Mouse (Mus musculus): ENCODE data around the gene Clca3b.
"Not testable (repeated sequence)": the region's sequence is repeated elsewhere in the genome, so short reads cannot be mapped to it uniquely, and the experiment has no call there.

Clca3b gene

DNA sequence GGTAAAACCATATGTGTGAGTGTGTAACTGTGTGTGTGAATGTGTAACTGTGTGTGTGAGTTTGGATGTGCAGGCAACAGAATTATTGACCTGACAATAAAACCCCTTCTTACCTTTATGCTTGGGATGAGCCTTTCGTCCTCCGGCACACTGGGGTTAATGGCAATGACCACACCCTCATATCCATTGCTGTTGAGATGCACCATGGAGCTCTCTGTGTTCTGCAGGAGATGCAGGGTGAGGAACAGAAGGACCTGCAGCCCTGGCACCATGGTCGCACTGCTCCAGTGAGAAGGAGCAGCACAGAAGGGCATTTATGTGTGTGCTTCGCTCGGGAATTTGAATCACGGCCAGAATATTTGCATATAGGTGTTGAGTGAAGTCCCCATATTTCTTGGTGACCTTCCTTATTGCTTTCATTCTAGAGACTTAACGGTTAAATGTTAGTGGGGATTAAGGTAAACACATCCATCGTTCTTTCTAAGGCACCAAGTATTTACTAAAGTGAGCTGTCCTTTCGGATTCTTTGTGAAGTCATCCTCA is at the start of gene Clca3b:
Gene Clca3b (minus strand): TSS at position 344 of the 543 bp plus-strand sequence.
- not testable (repeated sequence) for DNase-seq (ENCODE audit: low spot score in 2 of 2)

DNA sequence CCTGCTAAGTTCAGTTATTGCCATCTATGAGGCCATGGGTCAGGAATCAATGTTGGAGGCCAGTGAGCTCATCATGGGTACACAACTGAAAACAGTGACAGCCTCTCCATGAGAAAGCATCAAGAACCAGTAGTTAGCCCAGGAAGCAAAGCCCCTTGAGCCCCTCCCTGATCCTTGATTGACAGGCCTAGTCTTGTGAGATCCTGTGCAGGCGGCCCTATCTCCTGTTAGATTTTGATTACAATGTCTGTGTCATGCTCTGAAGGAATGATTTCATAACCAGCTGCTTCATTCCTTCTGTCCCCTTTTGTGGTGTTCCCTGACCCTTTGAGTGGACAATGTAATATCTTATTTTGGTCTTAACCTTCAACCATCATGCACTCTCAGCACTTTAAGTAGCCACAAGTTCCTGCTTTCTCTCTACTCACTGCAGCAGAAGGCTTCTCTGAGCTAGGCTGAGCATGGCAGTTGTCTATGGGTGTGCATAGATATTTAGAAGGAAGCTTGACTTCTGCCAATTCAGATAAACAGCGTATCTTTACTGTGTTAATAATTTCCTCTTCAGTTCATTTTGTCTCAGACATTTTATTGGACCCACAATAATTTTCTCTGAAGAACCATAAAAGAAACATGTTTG is 48.0 kb upstream of the Clca3b start:
- DNase-seq (ENCODE audit: low spot score in 2 of 2) = no peak

DNA sequence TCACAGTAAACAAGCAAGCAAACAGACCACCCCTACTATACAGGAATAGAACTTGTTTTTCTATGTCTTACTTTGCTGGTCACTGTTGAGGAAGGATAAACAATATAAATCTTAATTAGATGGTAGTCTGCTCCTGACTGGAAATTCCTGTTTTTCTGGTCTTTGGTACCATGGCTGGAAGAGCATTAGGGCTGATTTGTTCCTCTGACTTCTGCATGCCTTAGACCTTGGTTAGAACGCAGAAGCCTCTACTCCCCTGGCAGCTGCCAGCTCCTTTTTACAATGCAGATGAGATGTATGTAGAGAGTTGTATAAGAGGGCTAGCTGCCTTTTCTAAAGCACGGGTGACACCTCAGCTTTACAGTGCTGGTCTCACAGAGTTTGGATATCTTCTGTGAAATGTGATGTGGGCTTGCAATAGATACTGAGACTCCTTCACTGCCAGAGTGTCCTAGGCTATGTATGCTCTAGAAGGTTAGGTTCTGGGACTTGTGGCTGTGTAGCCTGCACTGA is 41.1 kb upstream of the Clca3b start:
- no peak for DNase-seq (ENCODE audit: low spot score in 2 of 2)

GRCm38 (mm10) chr3:144886957-144887356 is 37.8 kb upstream of the Clca3b start:
- DNase-seq (ENCODE audit: low spot score in 2 of 2) = no peak

DNA sequence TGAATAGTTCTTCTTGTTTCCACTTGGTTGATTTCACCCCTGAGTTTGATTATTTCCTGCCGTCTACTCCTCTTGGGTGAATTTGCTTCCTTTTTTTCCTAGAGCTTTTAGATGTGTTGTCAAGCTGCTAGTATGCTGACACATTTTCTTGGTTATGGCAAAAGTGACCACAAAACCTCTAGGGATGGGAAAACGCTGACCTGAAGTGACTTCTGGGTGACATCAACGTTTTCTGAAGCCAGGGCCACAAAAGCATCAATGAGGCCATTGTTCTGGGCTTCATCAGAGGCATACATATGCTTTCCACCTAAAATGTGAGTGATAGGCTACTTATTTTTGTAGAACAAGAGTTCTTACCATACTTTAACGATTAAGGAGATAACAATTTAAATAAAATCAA is 22.9 kb upstream of the Clca3b start:
- DNase-seq (ENCODE audit: low spot score in 2 of 2) = not testable (repeated sequence)

GRCm38 (mm10) chr3:144849584-144849983 is 427 bp upstream of the Clca3b start:
- no peak for DNase-seq (ENCODE audit: low spot score in 2 of 2)

GRCm38 (mm10) chr3:144827257-144827656 is 21.9 kb downstream of the Clca3b start:
- no peak for DNase-seq (ENCODE audit: low spot score in 2 of 2)

DNA sequence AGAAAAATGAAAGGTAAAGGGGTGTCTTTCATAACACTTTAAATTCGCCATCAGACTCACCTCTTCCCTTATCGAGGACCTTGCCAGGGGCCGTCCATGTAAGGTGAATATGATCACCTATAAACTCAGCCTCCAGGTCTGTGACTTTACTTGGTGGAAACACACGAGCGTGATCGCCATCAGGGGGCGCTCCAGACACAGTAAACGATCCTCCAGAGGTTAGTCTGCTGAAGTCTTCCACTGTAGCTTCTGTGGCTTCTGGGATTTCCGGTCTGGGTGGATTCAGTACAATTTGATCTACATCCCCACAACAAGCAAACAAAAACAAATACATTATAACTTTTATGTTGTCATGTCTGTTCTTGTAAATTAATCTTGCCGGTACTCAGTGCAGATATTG is 24.0 kb downstream of the Clca3b start:
- peak; percentile 1 to 9 for DNase-seq (ENCODE audit: low spot score in 2 of 2)

DNA sequence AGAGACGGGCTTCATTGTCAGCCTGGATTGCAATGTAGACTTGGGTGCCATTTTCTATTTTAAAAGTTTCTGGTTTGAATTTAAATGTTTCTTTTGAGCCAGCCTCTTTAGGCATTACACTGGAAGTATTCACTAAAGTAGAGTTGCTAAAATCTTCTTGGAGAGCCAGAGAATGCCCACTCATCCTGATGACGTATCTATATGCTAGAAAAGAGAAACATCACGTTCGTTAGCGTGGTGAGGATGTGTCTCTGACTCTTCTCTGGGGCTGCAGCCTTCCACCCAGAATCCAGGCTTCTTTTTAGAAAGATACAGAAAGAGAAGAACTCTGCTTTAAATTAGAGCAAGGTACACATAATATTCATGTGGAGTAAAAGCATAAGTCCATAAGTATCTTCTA is 25.8 kb downstream of the Clca3b start:
- no peak for DNase-seq (ENCODE audit: low spot score in 2 of 2)

DNA sequence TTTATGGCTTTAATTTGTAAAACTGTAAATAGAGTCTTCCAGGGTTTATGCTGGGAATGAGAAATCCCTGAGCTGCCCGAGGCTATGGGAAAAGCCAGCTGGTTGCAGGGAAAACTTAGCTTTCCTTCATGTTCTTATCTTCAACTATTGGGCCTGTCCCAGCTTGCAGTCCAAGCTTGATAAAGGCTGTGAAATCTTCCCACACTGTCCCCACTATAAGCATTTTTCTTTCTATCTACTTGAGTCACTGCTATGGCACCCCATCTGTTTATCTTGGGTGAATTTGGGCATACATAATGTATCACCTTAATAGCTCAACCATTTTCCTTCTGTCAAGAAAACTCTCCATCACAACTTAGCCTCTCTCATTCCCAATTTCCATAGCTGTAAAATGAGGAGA is 28.5 kb downstream of the Clca3b start:
- DNase-seq (ENCODE audit: low spot score in 2 of 2) = no peak

- DNase-seq (ENCODE audit: low spot score in 2 of 2) = not testable (repeated sequence)
Measured at GRCm38 (mm10) chr3:144819219-144819618, 29.9 kb downstream of the Clca3b start, which contains the start of gene Clca3a2. Gene Clca3a2, minus strand, starts transcription at chr3:144819494.

GRCm38 (mm10) chr3:144813336-144813735 is 35.8 kb downstream of the Clca3b start:
- DNase-seq (ENCODE audit: low spot score in 2 of 2) = not testable (repeated sequence)

DNA sequence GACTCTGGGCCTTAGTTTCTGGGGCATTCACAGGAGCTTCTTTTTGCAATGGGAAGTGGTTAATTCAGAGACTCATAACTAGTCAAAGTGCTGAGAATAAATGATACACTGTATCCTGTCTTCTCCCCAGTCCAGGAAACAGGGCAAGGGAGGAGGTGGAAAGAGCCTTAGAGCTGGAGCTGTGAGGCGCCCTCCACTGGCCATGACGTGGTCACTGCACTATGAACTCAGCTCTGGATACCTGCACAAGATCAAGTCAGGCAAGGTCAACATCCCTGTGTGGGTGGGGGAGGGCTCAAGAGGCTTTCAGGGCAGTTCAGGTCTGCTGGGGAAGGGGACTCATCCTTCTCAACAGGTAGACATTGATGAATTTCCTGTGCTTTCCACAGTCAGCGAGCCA is 37.3 kb downstream of the Clca3b start:
- no peak for DNase-seq (ENCODE audit: low spot score in 2 of 2)

GRCm38 (mm10) chr3:144808153-144808925 is 40.8 kb downstream of the Clca3b start:
- DNase-seq (ENCODE audit: low spot score in 2 of 2) = not testable (repeated sequence)

DNA sequence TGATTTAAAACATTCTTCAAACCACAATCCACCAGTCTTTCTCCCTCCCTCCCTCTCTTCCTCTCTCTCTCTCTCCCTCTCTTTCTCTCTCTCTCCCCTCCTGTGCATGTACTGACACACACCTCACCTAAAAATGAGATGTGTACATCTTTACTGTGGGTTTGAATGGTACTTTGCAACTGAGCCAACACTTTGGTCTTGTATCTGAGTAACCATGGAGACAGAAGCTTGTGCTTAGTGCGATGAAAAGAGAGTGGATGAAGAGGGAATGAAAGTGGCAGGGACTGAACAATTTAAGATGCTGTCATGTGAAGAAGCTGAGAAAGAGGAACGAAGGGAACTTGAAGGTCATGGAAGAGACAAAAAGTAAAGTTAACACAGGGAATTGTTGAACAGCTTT is 42.5 kb downstream of the Clca3b start:
- not testable (repeated sequence) for DNase-seq (ENCODE audit: low spot score in 2 of 2)

DNA sequence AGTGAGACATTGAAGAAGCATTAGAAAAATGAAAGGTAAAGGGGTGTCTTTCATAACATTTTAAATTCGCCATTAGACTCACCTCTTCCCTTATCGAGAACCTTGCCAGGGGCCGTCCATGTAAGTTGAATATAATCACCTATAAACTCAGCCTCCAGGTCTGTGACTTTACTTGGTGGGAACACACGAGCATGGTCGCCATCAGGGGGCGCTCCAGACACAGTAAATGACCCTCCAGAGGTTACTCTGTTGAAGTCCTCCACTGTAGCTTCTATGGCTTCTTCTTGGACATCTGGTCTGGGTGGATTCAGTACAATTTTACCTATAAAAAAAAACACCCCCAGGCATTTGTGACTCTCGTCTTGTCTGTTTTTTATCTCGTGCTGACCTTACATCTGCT is 47.3 kb downstream of the Clca3b start:
- no peak for DNase-seq (ENCODE audit: low spot score in 2 of 2)

GRCm38 (mm10) chr3:144785181-144786148 is 63.7 kb downstream of the Clca3b start:
- no peak for DNase-seq (ENCODE audit: low spot score in 2 of 2)
